Mouse (Mus musculus) liver, adult 2 months (tissue): ENCODE measurements around the gene Mgat4a. TPM values are rescaled to one million over a fixed set of nuclear protein-coding genes. Genes with fewer than 3 reads are reported as not detected.
"Not testable (repeated sequence)": the region's sequence is repeated elsewhere in the genome, so short reads cannot be mapped to it uniquely, and the experiment has no call there.

Experiments used
- DNase-seq: peaks from one replicate; pipeline ENCODE4 v3.0.0-alpha.2; 2011; ENCODE audit warnings: low read depth, low spot score; ENCODE audit errors: extremely low read depth
- H3K27ac ChIP-seq: fragments of 200-500 bp; replicated peaks from 2 replicates; pipeline ENCODE4 v1.5.1; 2012; ENCODE audit warnings: low read depth, mild to moderate bottlenecking, control low read depth, inconsistent platforms, low read length; ENCODE audit not compliant: insufficient read depth
- H3K27me3 ChIP-seq: fragments of 200-500 bp; 2 replicates; pipeline ENCODE4 v1.6.1; 2012; ENCODE audit warnings: mild to moderate bottlenecking, moderate library complexity, low read length, inconsistent platforms; ENCODE audit not compliant: control insufficient read depth, insufficient read depth
- H3K36me3 ChIP-seq: fragments of 200-500 bp; 2 replicates; pipeline ENCODE4 v1.6.1; 2012; ENCODE audit warnings: low read length, inconsistent platforms; ENCODE audit not compliant: control insufficient read depth, insufficient read depth
- H3K4me1 ChIP-seq: fragments of 200-500 bp; 2 replicates; pipeline ENCODE4 v1.6.1; 2011; ENCODE audit warnings: low read length; ENCODE audit not compliant: control insufficient read depth, insufficient read depth
- H3K4me3 ChIP-seq: fragments of 200-500 bp; 2 replicates; pipeline ENCODE4 v1.5.1; 2011; ENCODE audit warnings: low read depth, mild to moderate bottlenecking, control low read depth, low read length, moderate library complexity; ENCODE audit not compliant: insufficient read depth
- H3K79me2 ChIP-seq: fragments of 200-500 bp; 2 replicates; pipeline ENCODE4 v1.6.1; 2012; ENCODE audit warnings: inconsistent platforms, mild to moderate bottlenecking, low read length, moderate library complexity; ENCODE audit not compliant: control insufficient read depth, insufficient read depth
- H3K9ac ChIP-seq: fragments of 200-500 bp; 2 replicates; pipeline ENCODE4 v1.6.1; 2012; ENCODE audit warnings: low read depth, mild to moderate bottlenecking, control low read depth, inconsistent platforms, low read length
- CTCF ChIP-seq: fragments of 200-500 bp; IDR thresholded peaks from 2 replicates; pipeline ENCODE4 v1.5.1; 2011; ENCODE audit warnings: low read depth, low read length, control low read depth
- POLR2A ChIP-seq: fragments of 200-500 bp; IDR thresholded peaks from 2 replicates; pipeline ENCODE4 v1.6.1; 2011; ENCODE audit warnings: low read length, control low read depth; ENCODE audit not compliant: insufficient read depth; ENCODE audit errors: extremely low read depth
- WGBS: fragments of 180-500 bp; shearing (Covaris S2); methylation state at CpG from one replicate; pipeline ENCODE4 v1.1.7; 2018; 5-methylcytosine and 5-hydroxymethylcytosine counted together
- polyA plus RNA-seq: library from polyadenylated mRNA; depleted of rRNA; stranded (reverse); fragments of >200 nt; gene quantifications from 2 replicates; pipeline ENCODE4 v1.2.3, GENCODE M21; 2012
- total RNA-seq: library from RNA; depleted of rRNA; stranded (reverse); fragments of >200 nt; gene quantifications from 2 replicates; pipeline ENCODE4 v1.2.3, GENCODE M21; 2014

The Mgat4a gene
- total and polyA plus RNA-seq, 2 experiments: 0.21 to 1.5 TPM

GRCm38 (mm10) chr1:37530061-37530460 lies 10.8 kb downstream of the Mgat4a start:
- TF ChIP-seq POLR2A: no peak
- no peak for TF ChIP-seq CTCF
- no peak overlapping the region for H3K4me3 ChIP-seq
- no peaks in the 10 kb centered on the region for H3K27me3 ChIP-seq
- no peaks in the 10 kb centered on the region for H3K4me1 ChIP-seq
- DNase-seq: no peak
- 85% methylated on average over 8 of the region's 8 CpGs for WGBS
- no peaks in the 10 kb centered on the region for H3K36me3 ChIP-seq
- no peak overlapping the region for H3K27ac ChIP-seq
- no peaks in the 10 kb centered on the region for H3K79me2 ChIP-seq
- H3K9ac ChIP-seq: no peak overlapping the region

- TF ChIP-seq POLR2A (no peak), CTCF (no peak)
- no peaks in the 10 kb centered on the region for H3K27me3 ChIP-seq
- H3K9ac ChIP-seq: no peak overlapping the region
- H3K4me1 ChIP-seq: no peaks in the 10 kb centered on the region
- H3K36me3 ChIP-seq: no peaks in the 10 kb centered on the region
- H3K27ac ChIP-seq: no peak overlapping the region
- H3K79me2 ChIP-seq: no peaks in the 10 kb centered on the region
- DNase-seq: no peak
- no peak overlapping the region for H3K4me3 ChIP-seq
Observed at GRCm38 (mm10) chr1:37526257-37526656, 14.6 kb downstream of the Mgat4a start.

GRCm38 (mm10) chr1:37524669-37525068 lies 16.1 kb downstream of the Mgat4a start:
- Histone ChIP-seq H3K27ac (no peak overlapping the region), H3K9ac (no peak overlapping the region), H3K36me3 (no peaks in the 10 kb centered on the region)

GRCm38 (mm10) chr1:37524122-37524521 lies 16.7 kb downstream of the Mgat4a start:
- not testable (repeated sequence) for H3K4me3 ChIP-seq, H3K79me2 ChIP-seq, H3K4me1 ChIP-seq, H3K27ac ChIP-seq, H3K27me3 ChIP-seq, DNase-seq, H3K36me3 ChIP-seq, H3K9ac ChIP-seq
- WGBS: 92% methylated on average over 4 of the region's 4 CpGs

More at GRCm38 (mm10) chr1:37524669-37525068, 16.1 kb downstream of the Mgat4a start:
- TF ChIP-seq POLR2A (no peak), CTCF (no peak)
- 87% methylated on average over 4 of the region's 4 CpGs for WGBS
- no peaks in the 10 kb centered on the region for H3K4me1 ChIP-seq
- H3K27me3 ChIP-seq: no peaks in the 10 kb centered on the region
- no peaks in the 10 kb centered on the region for H3K79me2 ChIP-seq
- H3K4me3 ChIP-seq: no peak overlapping the region
- no peak for DNase-seq

GRCm38 (mm10) chr1:37523548-37523947 lies 17.3 kb downstream of the Mgat4a start:
- H3K27ac ChIP-seq, H3K36me3 ChIP-seq, H3K79me2 ChIP-seq, H3K4me3 ChIP-seq, H3K27me3 ChIP-seq, H3K4me1 ChIP-seq, DNase-seq, H3K9ac ChIP-seq: not testable (repeated sequence)
- WGBS: 89% methylated on average over 3 of the region's 3 CpGs

DNA sequence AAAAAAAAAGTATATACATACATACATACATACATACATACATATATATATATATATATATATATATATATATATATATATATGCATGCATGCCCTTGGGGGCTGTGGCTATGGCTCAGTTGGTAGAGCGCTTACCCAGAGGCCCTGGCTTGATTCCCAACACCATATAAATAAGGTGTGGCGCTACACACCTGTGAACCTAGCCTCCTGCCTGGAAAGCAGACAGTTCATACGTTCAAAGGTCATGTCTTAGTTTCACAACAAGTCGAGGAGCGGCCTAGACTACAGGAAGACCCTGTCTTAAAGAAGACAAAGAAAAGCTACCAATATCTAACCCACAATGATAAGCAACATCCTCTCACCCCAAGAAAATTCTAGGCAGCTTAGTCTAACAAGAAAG lies 18.7 kb downstream of the Mgat4a start:
- Histone ChIP-seq H3K27ac (no peak overlapping the region), H3K4me3 (no peak overlapping the region), H3K36me3 (no peaks in the 10 kb centered on the region), H3K27me3 (no peaks in the 10 kb centered on the region), H3K79me2 (no peaks in the 10 kb centered on the region), H3K4me1 (peaks cover 2% of the 10 kb centered on the region; the same call in 1 of the 2 replicates), H3K9ac (no peak overlapping the region)
- no peak for TF ChIP-seq POLR2A
- no peak for TF ChIP-seq CTCF
- no peak for DNase-seq
- WGBS: 60% methylated on average over 5 of the region's 5 CpGs

- Histone ChIP-seq H3K79me2 (no peaks in the 10 kb centered on the region), H3K4me3 (no peak overlapping the region), H3K9ac (no peak overlapping the region), H3K36me3 (no peaks in the 10 kb centered on the region), H3K27me3 (no peaks in the 10 kb centered on the region), H3K4me1 (peaks cover 2% of the 10 kb centered on the region; the same call in 1 of the 2 replicates), H3K27ac (no peak overlapping the region)
- TF ChIP-seq POLR2A: no peak
- no peak for TF ChIP-seq CTCF
- no peak for DNase-seq
- WGBS: 93% methylated on average over 4 of the region's 4 CpGs
Observed at GRCm38 (mm10) chr1:37518791-37519190, 22.0 kb downstream of the Mgat4a start.
